Mouse (Mus musculus) c-Kit-positive CD71-positive TER-119-negative erythroid progenitor cells, embryonic 14.5 days (primary cell): Measurements from ENCODE around the gene Ifit3b.
"Not testable (repeated sequence)": the region's sequence is repeated elsewhere in the genome, so short reads cannot be mapped to it uniquely, and the experiment has no call there.

ENCODE experiments used
- DNase-seq: peaks from one replicate; pipeline ENCODE4 v3.0.0-alpha.2; 2013; ENCODE audit warnings: low read depth

Ifit3b gene

GRCm38 (mm10) chr19:34610118-34610517 lies 2.3 kb downstream of the Ifit3b start:
- DNase-seq, result not testable (repeated sequence)

DNA sequence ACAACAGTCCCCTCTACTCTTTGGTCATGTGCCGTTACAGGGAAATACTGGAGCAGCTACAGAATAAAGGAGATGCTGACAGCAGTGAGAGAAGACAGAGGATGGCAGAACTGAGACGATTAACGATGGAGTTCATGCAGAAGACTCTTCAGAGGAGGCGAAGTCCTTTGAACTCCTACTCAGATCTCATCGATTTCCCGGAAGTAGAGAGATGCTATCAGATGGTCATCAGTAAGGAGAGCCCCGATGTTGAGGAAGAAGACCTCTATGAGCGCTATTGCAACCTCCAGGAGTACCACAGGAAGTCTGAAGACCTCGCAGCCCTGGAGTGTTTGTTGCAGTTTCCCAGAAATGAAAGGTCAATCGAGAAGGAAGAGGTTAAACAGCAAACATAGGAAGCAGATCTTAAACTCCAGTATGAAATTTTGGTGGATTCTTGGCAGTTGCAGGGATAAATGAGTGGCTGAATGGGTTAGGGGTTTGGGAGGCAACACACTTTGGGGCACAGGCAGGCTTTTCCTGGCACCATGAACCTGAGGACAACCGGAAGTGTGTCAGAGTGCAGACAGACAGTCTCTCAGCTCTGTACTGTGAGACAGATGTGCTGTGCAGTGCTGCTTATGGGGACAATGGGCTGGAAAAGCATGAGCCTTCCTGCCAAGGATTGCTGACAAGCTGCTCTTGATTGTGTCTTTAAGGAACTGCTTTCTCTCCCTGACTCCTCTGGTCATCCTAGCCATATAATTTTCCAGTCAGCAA lies 4.7 kb downstream of the Ifit3b start:
- DNase-seq, result not testable (repeated sequence)

GRCm38 (mm10) chr19:34620871-34621270 lies 13.1 kb downstream of the Ifit3b start:
- no peak for DNase-seq

DNA sequence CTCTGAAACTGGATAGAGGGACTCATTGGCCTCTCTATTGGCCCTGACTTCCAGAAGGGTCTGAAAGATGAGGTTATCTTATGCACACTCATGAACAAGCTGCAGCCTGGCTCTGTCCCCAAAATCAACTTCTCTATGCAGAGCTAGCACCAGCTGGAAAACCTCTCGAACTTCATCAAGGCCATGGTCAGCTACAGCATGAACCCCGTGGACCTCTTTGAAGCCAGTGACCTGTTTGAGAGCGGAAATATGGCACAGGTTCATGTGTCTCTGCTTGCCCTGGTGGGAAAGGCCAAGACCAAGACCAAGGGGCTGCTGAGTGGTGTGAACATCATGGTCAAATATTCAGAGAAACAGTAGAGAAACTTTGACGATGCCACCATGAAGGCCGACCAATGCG lies 16.0 kb downstream of the Ifit3b start:
- no peak for DNase-seq

GRCm38 (mm10) chr19:34624663-34625062 lies 16.9 kb downstream of the Ifit3b start:
- DNase-seq, result no peak

- DNase-seq, result no peak
These were observed 19.7 kb downstream of the Ifit3b start for GRCm38 (mm10) chr19:34627496-34627895.

- no peak for DNase-seq
These were observed 23.7 kb downstream of the Ifit3b start for GRCm38 (mm10) chr19:34631487-34631886.

DNA sequence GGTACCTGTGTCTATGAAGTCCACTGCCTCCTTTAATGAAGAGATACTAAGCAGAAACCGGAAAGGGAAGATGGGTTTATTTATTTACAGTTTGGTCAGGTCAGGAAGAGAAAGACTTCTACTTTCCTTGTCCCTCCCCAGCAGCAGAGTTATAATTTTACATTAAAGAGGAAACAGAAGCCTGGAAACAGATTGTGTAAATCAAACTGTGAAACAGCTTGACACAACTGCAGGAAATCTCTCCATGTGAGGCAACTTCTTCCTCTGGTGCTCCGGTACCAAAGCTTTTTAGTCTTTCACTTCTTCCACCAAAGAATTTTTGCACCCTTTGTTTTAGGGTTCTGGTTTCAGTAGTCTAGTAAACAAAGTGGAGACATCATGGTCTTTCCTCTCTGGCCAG lies 25.7 kb downstream of the Ifit3b start:
- no peak for DNase-seq

GRCm38 (mm10) chr19:34636933-34637557 lies 29.3 kb downstream of the Ifit3b start:
- peak; percentile 14 for DNase-seq

- no peak for DNase-seq
These were observed 32.9 kb downstream of the Ifit3b start, which contains the start of the genes Ifit1bl2 and Ifit1 for GRCm38 (mm10) chr19:34640623-34641022. TSS of gene Ifit1bl2 (minus strand) at chr19:34640743. TSS of gene Ifit1 (plus strand) at chr19:34640871.

DNA sequence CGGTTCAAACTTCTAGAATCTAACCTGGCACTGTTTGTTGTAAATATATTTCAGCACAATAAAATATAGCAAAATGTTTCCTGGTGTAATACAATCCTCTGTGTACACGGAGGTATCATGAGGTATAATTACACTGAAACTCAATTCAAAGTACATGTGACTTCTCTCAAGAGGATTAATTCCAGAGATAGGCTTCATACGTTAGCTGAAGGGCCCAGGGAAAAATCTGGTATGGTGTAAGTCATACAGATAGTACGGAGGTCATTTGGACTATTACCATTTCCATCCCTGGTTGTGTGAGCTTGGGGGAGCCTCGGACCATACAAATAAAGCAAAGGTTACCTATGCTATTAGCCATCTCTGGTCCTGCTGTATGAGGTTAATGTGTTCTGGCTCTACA lies 34.8 kb downstream of the Ifit3b start:
- DNase-seq, result no peak

- DNase-seq, result not testable (repeated sequence)
These were observed 39.9 kb downstream of the Ifit3b start for GRCm38 (mm10) chr19:34647630-34648029.

DNA sequence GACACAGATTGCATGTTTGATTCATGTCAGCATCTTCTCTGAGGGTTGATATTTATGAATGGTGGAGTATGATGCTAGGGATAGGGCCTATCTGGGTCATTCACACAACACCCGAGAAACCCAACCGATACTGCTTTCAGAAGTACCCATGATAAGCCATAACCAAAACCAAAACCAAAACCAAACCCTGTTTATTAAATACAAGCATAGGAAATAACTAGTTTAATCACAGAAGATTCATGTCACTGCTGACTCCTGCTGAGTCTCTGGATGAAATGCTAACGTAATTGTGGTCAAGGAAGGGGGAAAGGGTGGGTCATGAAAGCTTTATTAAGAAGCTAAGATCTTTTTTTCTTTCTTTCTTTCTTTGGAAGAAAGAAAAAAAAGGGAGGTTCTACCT lies 42.5 kb downstream of the Ifit3b start:
- no peak for DNase-seq

GRCm38 (mm10) chr19:34650997-34651396 lies 43.2 kb downstream of the Ifit3b start:
- DNase-seq, result no peak

GRCm38 (mm10) chr19:34655227-34655805 lies 47.5 kb downstream of the Ifit3b start:
- no peak for DNase-seq

GRCm38 (mm10) chr19:34656511-34657298 lies 48.9 kb downstream of the Ifit3b start:
- DNase-seq, result peak; percentile 58

- DNase-seq, result peak; percentile 69
These were observed 54.3 kb downstream of the Ifit3b start for GRCm38 (mm10) chr19:34662067-34662507.

DNA sequence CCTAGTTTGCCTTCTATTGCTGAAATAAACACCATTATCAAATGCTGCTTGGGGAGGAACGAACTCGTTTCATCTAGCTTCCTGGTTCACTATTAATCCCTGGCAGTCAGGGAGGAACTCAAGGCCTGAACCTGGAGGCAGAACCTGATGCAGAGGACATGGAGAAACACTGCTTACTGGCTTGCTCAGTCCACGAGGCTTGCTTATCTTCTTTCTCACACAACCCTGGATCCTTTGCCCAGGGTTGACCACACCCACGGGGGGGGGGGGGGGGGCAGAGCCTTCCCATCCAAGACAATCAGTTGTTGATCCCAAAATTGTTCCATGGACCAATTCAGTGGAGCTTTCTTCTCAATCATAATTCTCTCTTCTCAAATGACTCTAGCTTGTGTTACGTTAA lies 55.0 kb downstream of the Ifit3b start:
- DNase-seq, result no peak
